ENCODE assay signal across 23 mouse cellular contexts in the genomic region with DNA sequence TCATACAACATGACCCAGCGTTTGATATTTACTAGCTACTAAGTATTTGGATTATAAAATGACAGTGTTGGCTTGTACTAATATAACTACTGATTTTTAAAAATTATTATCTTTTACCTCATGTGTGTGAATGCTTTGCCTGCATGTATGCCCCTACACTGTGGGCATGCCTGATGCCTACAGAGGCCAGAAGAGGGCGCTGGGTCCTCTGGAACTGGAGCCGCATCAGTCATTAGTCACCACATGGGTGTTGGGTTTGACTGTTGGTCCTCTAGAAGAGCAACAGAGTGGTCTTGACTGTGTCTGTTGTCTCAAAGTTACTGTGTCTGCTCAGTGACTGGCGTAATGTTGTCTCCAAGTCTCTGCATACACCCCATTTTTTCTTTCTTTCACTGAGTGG. TPM values are rescaled to one million over a fixed set of nuclear protein-coding genes. Genes with fewer than 3 reads are reported as not detected.
DNase-seq lines count a peak whose midpoint lies in the region; ATAC-seq and TF ChIP-seq lines count a peak whose summit lies in the region.
"Had no signal": no experiment of that assay in that cellular context is flagged by ENCODE, and none has a peak within 500 bp of the region (broad histone marks: within the 10 kb centered on the region; RNA-seq: fewer than 3 reads in every experiment).

No protein-coding gene starts in this region.

- no peak for ATAC-seq in liver, embryonic 14.5 days (ENCODE audit: insufficient read depth)
- ATAC-seq: forebrain, embryonic 13.5 days had no signal

- DNase-seq in cerebellum, adult 2 months: no peak
- DNase-seq in cerebellum, postnatal 4 days (ENCODE audit: low spot score in 2 of 2): no peak
- no peak for DNase-seq in liver, embryonic 14.5 days (ENCODE audit: low read depth in 3 of 3, low spot score in 3 of 3)
- DNase-seq in liver (no peak), A20 (ENCODE audit: low read depth, low spot score) (peak; percentile 41)
- DNase-seq in spleen, postnatal 10 days (ENCODE audit: low spot score in 2 of 2): no peak
- no peak for DNase-seq in layer of hippocampus, adult 18-20 months (ENCODE audit: low spot score in 2 of 2)
- DNase-seq: adrenal gland, postnatal 25 days; kidney, adult 2 months; kidney, postnatal 36 days; liver, embryonic 13.5 days; lung, postnatal 10 days; right cerebral cortex, postnatal 25 days; thymus, postnatal 14 days had no signal

- H3K36me3 ChIP-seq in liver, embryonic 14.5 days (replicated peaks; ENCODE audit: control insufficient read depth, insufficient read depth, low read depth): no peaks in the 10 kb centered on the region
- H3K36me3 ChIP-seq: heart, embryonic 12.5 days; hindbrain, embryonic 15.5 days; limb, embryonic 10.5 days; liver, embryonic 13.5 days had no signal

- H3K4me2 ChIP-seq in liver, embryonic 14.5 days (ENCODE audit: low read depth): no peak overlapping the region
- H3K4me2 ChIP-seq: forebrain, embryonic 13.5 days; heart, embryonic 12.5 days; hindbrain, embryonic 15.5 days; liver, embryonic 13.5 days had no signal

- H3K4me3 ChIP-seq in cerebellum, adult 2 months (replicated peaks; ENCODE audit: insufficient read depth, low read depth, low read length): no peak overlapping the region
- no peak overlapping the region for H3K4me3 ChIP-seq in liver, embryonic 14.5 days (ENCODE audit: insufficient read depth in 1 of 2, low read depth in 2 of 2, low read length in 2 of 2)
- H3K4me3 ChIP-seq in bone marrow, adult 2 months (replicated peaks; ENCODE audit: control insufficient read depth, low read depth, low read length): no peak overlapping the region
- H3K4me3 ChIP-seq: forebrain, embryonic 13.5 days; heart, embryonic 12.5 days; hindbrain, embryonic 15.5 days; limb, embryonic 10.5 days; liver, embryonic 13.5 days; megakaryocyte, embryonic 14.5 days had no signal

- H3K4me1 ChIP-seq in cerebellum, adult 2 months (ENCODE audit: control insufficient read depth, insufficient read depth, low read length): peaks cover 14% of the 10 kb centered on the region
- H3K4me1 ChIP-seq in liver, embryonic 14.5 days (replicated peaks; ENCODE audit: control insufficient read depth in 2 of 2, insufficient read depth in 2 of 2, low read length in 1 of 2): no peaks in the 10 kb centered on the region
- H3K4me1 ChIP-seq in bone marrow, adult 2 months (ENCODE audit: control insufficient read depth, insufficient read depth, low read length): no peaks in the 10 kb centered on the region
- H3K4me1 ChIP-seq: forebrain, embryonic 13.5 days; heart, embryonic 12.5 days; limb, embryonic 10.5 days; liver, embryonic 13.5 days; megakaryocyte, embryonic 14.5 days had no signal

- no peak for TF ChIP-seq POLR2A in cerebellum, adult 2 months (IDR thresholded peaks at IDR 0.05; ENCODE audit: borderline replicate concordance, insufficient read depth, low read length)
- no peak for TF ChIP-seq POLR2A in bone marrow, adult 2 months (IDR thresholded peaks at IDR 0.05; ENCODE audit: borderline replicate concordance, control insufficient read depth, low read depth, low read length)

- TF ChIP-seq CTCF in cerebellum, adult 2 months (IDR thresholded peaks at IDR 0.05; ENCODE audit: borderline replicate concordance, insufficient read depth, low read depth, low read length): peak; percentile 33; the same call in 1 of the 2 replicates
- TF ChIP-seq CTCF in liver, embryonic 14.5 days (IDR thresholded peaks at IDR 0.05; ENCODE audit: low read depth): peak; percentile 40; the same call in 1 of the 2 replicates
- TF ChIP-seq CTCF in bone marrow, adult 2 months (IDR thresholded peaks at IDR 0.05; ENCODE audit: control insufficient read depth, insufficient read depth, low read length): peak; percentile 26; the same call in 1 of the 2 replicates

- H3K27ac ChIP-seq in cerebellum, adult 2 months (ENCODE audit: insufficient read depth, low read length): no peak overlapping the region
- H3K27ac ChIP-seq in liver, embryonic 14.5 days: no peak overlapping the region
- H3K27ac ChIP-seq in bone marrow, adult 2 months (ENCODE audit: control insufficient read depth, insufficient read depth, low read depth, low read length, poor library complexity): no peak overlapping the region
- H3K27ac ChIP-seq: forebrain, embryonic 13.5 days; hindbrain, embryonic 15.5 days; limb, embryonic 10.5 days; liver, embryonic 13.5 days had no signal

- no peaks in the 10 kb centered on the region for H3K9me3 ChIP-seq in liver, embryonic 14.5 days (ENCODE audit: control insufficient read depth, low read length)
- H3K9me3 ChIP-seq: forebrain, embryonic 13.5 days; heart, embryonic 12.5 days; hindbrain, embryonic 15.5 days; limb, embryonic 10.5 days had no signal

- H3K27me3 ChIP-seq in cerebellum, adult 2 months (ENCODE audit: control insufficient read depth, insufficient read depth, low read length): no peaks in the 10 kb centered on the region
- no peaks in the 10 kb centered on the region for H3K27me3 ChIP-seq in liver, embryonic 14.5 days (ENCODE audit: control insufficient read depth, insufficient read depth, low read length)
- H3K27me3 ChIP-seq: forebrain, embryonic 13.5 days; hindbrain, embryonic 15.5 days; liver, embryonic 13.5 days had no signal

- no peak overlapping the region for H3K9ac ChIP-seq in liver, embryonic 14.5 days (replicated peaks)
- H3K9ac ChIP-seq: forebrain, embryonic 13.5 days; heart, embryonic 12.5 days; hindbrain, embryonic 15.5 days; liver, embryonic 13.5 days had no signal

- WGBS in cerebellum, adult 2 months: 48% methylated on average over 4 of the region's 4 CpGs
- 25% methylated on average over 4 of the region's 4 CpGs for WGBS in liver, embryonic 14.5 days (ENCODE audit: insufficient replicate concordance)
- WGBS in bone marrow, adult 2 months: 35% methylated on average over 4 of the region's 4 CpGs

- TF ChIP-seq EP300 in liver, embryonic 14.5 days (IDR thresholded peaks at IDR 0.05; ENCODE audit: low read depth): no peak

RNA-seq across cellular contexts. Expression of gene Cdhr2, which starts 13.1 kb away (rescaled TPM):
- 0.16 and 0.23 TPM in 2 replicates for polyA plus RNA-seq in cerebellum, adult 2 months (2012; rRNA removed)
- 6.6 and 7.6 TPM in 2 replicates for polyA plus RNA-seq in liver, embryonic 14.5 days (2012; rRNA removed)
- 8.6 and 8.9 TPM in 2 replicates for polyA plus RNA-seq in liver, embryonic 14.5 days (2014; fragmentation: Nextera tagmentation; extraction: Ambion mirVana)
- polyA plus RNA-seq in bone marrow, adult 2 months (2011; ENCODE audit: insufficient read depth, insufficient read length, low replicate concordance, missing spikeins): not detected in 2 replicates
- under 1 TPM; 0.20 to 0.22 TPM for total RNA-seq in layer of hippocampus, adult 18-20 months (2021)
- total RNA-seq: adrenal gland, postnatal 25 days; gastrocnemius, adult 18-20 months; heart, postnatal 25 days had no signal
- polyA plus RNA-seq: limb, embryonic 10.5 days had no signal

RNA-seq across cellular contexts. Expression of gene Rnf44, which starts 20.7 kb away (rescaled TPM):
- 91.5 and 99.5 TPM in 2 replicates for polyA plus RNA-seq in cerebellum, adult 2 months (2012; rRNA removed)
- polyA plus RNA-seq in liver, embryonic 14.5 days (2012; rRNA removed): 26.5 and 31.7 TPM in 2 replicates
- 25.3 and 33.1 TPM in 2 replicates for polyA plus RNA-seq in liver, embryonic 14.5 days (2014; fragmentation: Nextera tagmentation; extraction: Ambion mirVana)
- 26.7 and 60.0 TPM in 2 replicates for polyA plus RNA-seq in bone marrow, adult 2 months (2011; ENCODE audit: insufficient read depth, insufficient read length, low replicate concordance, missing spikeins)
- total RNA-seq in layer of hippocampus, adult 18-20 months (2021): 100 to 1,000 TPM; 164 to 179 TPM

RNA-seq across cellular contexts. Expression of gene Gprin1, which starts 35.3 kb away (rescaled TPM):
- polyA plus RNA-seq in cerebellum, adult 2 months (2012; rRNA removed): 41.4 and 45.4 TPM in 2 replicates
- 0.01 and 0.05 TPM in 2 replicates for polyA plus RNA-seq in liver, embryonic 14.5 days (2012; rRNA removed)
- 0.03 TPM in 1 of 2 replicates, not detected in the other for polyA plus RNA-seq in liver, embryonic 14.5 days (2014; fragmentation: Nextera tagmentation; extraction: Ambion mirVana)
- not detected in 2 replicates for polyA plus RNA-seq in bone marrow, adult 2 months (2011; ENCODE audit: insufficient read depth, insufficient read length, low replicate concordance, missing spikeins)
- total RNA-seq in layer of hippocampus, adult 18-20 months (2021): 100 to 1,000 TPM; 146 to 150 TPM
- total RNA-seq: gastrocnemius, adult 18-20 months; heart, postnatal 25 days had no signal

RNA-seq across cellular contexts. Expression of gene Sncb, which starts 52.0 kb away (rescaled TPM):
- 851 and 853 TPM in 2 replicates for polyA plus RNA-seq in cerebellum, adult 2 months (2012; rRNA removed)
- polyA plus RNA-seq in liver, embryonic 14.5 days (2012; rRNA removed): 0.02 and 0.06 TPM in 2 replicates
- not detected in 2 replicates for polyA plus RNA-seq in liver, embryonic 14.5 days (2014; fragmentation: Nextera tagmentation; extraction: Ambion mirVana)
- polyA plus RNA-seq in bone marrow, adult 2 months (2011; ENCODE audit: insufficient read depth, insufficient read length, low replicate concordance, missing spikeins): not detected in 2 replicates
- total RNA-seq in layer of hippocampus, adult 18-20 months (2021): 100 to 1,000 TPM; 687 to 705 TPM
- total RNA-seq: gastrocnemius, adult 18-20 months; heart, postnatal 25 days had no signal
- polyA plus RNA-seq: gonadal fat pad, adult 2 months; limb, embryonic 10.5 days; liver, embryonic 13.5 days had no signal

Comparison
In these comparisons a context has a peak if more than half of its experiments do, and no peak if none do; other contexts are left out.
1. RNA of gene Gprin1, which starts 35.3 kb away (polyA plus RNA-seq): 41.4 to 45.4 TPM in cerebellum, adult 2 months; not detected in bone marrow, adult 2 months and 0.01 to 0.05 TPM in liver, embryonic 14.5 days; every median in the first group is over 10 times any median in the second.
2. Peak in every context shown above with its lines, with median percentiles within 50 percentile points of each other: CTCF ChIP-seq.